Mouse (Mus musculus) embryonic fibroblast, embryonic 13.5 days (primary cell): Measurements from ENCODE around the gene Gzmd. TPM values are rescaled to one million over a fixed set of nuclear protein-coding genes. Genes with fewer than 3 reads are reported as not detected.
"Not testable (repeated sequence)": the region's sequence is repeated elsewhere in the genome, so short reads cannot be mapped to it uniquely, and the experiment has no call there.

Source experiments
- H3K27ac ChIP-seq: 2 replicates; pipeline ENCODE4 v1.5.1; 2012; ENCODE audit warnings: low read length, control low read depth, inconsistent platforms; ENCODE audit not compliant: insufficient read depth
- H3K4me1 ChIP-seq: 2 replicates; pipeline ENCODE4 v1.6.1; 2011; ENCODE audit warnings: low read length; ENCODE audit not compliant: control insufficient read depth, insufficient read depth
- H3K4me3 ChIP-seq: 2 replicates; pipeline ENCODE4 v1.5.1; 2011; ENCODE audit warnings: mild to moderate bottlenecking, control low read depth, low read length; ENCODE audit not compliant: insufficient read depth
- CTCF ChIP-seq: IDR thresholded peaks from 2 replicates; pipeline ENCODE4 v1.5.1; 2011; ENCODE audit warnings: mild to moderate bottlenecking, control low read depth, low read length, moderate library complexity, borderline replicate concordance; ENCODE audit not compliant: insufficient read depth
- POLR2A ChIP-seq: IDR thresholded peaks from 2 replicates; pipeline ENCODE4 v1.6.1; 2011; ENCODE audit warnings: low read depth, mild to moderate bottlenecking, control low read depth, low read length, moderate library complexity
- polyA plus RNA-seq: library from polyadenylated mRNA; stranded (reverse); fragments of >200 nt; gene quantifications from 2 replicates; pipeline ENCODE4 v1.2.4, GENCODE M21; 2011; ENCODE audit warnings: low read depth; ENCODE audit not compliant: missing spikeins, insufficient read length

The Gzmd gene
- polyA plus RNA-seq: 1.6 TPM in 1 of 2 replicates, not detected in the other

DNA sequence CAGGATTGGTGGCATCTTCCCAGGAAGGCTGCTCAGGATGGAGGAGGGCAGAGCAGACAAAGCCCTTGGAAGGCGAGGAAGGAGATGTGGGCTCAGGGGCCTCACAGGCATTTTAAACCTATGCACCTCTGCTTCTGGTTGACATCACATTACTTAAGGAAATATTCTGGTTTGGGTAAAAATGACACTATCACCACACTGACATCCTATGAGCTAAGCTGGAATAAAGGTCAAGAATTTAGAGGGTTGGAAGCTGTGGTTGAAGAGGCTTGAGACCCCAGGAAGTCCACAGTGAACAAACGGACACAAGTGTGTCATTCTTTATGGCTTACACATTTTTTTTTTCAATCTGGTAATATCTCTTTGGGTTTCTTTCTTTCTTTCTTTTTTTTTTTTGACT lies at the start of gene Gzmd:
Gzmd (minus strand) TSS at position 101 of the 400 bp plus-strand sequence.
- not testable (repeated sequence) for H3K4me1 ChIP-seq, H3K27ac ChIP-seq, H3K4me3 ChIP-seq

DNA sequence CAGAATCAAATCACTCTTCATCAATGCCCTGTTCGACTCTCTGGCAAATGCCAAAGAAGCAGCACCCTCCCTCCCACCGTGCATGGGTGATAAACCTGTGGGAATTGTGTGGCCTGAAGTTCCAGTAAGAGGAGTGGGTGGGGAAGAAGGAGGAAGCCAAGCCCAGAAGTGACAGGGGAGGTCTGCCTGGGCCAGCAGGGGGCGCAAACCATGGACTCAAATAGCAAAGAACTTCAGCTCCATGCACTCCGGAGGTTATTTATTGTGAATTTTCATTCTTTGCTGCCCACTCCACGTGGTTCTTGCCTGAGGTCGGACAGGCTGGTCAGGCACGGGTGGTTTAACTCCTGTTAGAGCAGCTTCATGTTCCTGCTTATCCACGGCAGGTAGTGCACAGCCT lies 45.2 kb upstream of the Gzmd start:
- H3K4me1 ChIP-seq, H3K4me3 ChIP-seq, H3K27ac ChIP-seq: not testable (repeated sequence)
- peak; percentile 36; the same call in 1 of the 2 replicates for TF ChIP-seq CTCF

DNA sequence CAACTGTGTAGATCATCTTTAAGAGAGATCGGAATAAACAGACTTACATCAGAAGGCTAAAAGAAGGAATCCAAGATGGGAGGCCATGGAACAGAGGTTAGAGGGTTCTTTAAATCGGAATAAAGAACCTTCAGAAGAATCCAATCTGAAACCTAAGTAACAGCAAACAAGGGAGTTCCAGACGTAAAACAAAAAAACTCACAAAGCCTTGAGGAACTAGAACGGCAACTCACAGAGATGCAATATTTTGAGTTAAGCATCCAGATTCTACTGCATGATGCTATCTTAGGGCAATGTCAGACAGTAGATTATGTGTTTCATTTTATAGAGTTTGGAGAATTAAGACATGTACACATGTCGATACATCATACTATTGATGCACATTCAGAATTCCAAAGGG lies 42.1 kb upstream of the Gzmd start, which contains the start of gene Gzmn:
Gzmn (minus strand) TSS at position 101 of the 400 bp plus-strand sequence.
- TF ChIP-seq POLR2A (no peak), CTCF (no peak)
- Histone ChIP-seq H3K4me3 (no peak within 1 kb of the TSS), H3K4me1 (no peaks in the 10 kb centered on the region), H3K27ac (no peak within 1 kb of the TSS)

DNA sequence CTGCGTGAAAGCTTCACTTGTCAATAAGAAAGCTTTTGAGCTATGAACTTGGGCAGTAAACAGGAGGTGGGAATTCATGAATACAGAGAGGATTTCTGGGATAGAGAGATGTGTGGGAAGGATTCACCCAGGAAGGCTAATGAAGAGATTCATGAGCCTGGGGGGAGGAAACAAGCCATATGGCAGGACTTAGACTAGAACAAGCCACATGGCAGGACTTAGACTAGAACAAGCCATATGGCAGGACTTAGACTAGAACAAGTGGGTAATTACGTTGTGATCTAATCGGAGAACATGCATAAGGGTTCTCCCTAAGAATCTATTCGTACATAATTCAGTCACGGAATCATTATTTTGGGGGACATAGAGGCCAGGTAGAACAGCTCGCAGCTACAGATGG lies 41.0 kb upstream of the Gzmd start:
- no peak overlapping the region for H3K27ac ChIP-seq
- H3K4me1 ChIP-seq: no peaks in the 10 kb centered on the region
- no peak for TF ChIP-seq CTCF
- TF ChIP-seq POLR2A: no peak

DNA sequence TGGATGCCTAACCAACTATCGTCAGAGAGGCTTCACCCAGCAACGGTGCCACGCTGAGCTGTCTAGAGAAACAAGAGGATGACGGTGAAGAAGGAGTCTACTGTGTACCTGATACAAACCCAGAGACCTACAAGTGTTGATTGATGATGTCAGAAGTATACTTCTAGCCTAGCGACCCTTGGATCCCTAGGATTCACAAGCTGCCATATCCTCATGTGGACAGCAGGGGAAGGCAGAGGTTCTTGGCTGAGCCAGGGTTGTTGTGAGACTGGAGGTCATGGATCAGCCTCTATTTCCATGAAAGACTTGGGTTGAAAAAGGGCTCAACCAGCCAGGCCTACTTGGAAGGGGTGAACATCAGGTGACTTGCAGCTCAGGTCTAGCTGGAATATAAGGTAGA lies 40.3 kb upstream of the Gzmd start:
- TF ChIP-seq POLR2A: no peak
- no peak for TF ChIP-seq CTCF
- Histone ChIP-seq H3K27ac (no peak overlapping the region), H3K4me1 (no peaks in the 10 kb centered on the region), H3K4me3 (no peak overlapping the region)

More for the DNA sequence above, 41.0 kb upstream of the Gzmd start:
- no peak overlapping the region for H3K4me3 ChIP-seq

DNA sequence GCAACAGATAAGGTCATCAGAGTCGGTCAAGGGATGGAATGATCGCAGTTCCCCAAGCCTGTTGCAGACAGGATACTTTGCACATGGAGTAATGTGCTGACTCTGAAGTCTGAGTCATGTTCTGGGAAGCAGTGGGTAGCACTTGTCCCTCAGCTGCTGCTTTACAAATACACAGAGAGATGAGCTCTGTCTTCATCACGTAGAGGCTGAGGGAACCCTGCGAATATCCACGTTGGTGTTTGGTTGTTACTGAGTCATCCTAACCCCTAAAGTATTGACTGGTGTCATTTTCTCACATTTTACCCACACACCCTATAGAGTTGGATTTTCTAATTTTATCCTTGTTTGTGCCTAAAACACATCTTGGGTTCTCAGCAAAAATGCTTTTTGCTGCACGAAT lies 35.6 kb upstream of the Gzmd start:
- Histone ChIP-seq H3K4me3 (no peak overlapping the region), H3K4me1 (no peaks in the 10 kb centered on the region), H3K27ac (no peak overlapping the region)
- TF ChIP-seq CTCF (no peak), POLR2A (no peak)

DNA sequence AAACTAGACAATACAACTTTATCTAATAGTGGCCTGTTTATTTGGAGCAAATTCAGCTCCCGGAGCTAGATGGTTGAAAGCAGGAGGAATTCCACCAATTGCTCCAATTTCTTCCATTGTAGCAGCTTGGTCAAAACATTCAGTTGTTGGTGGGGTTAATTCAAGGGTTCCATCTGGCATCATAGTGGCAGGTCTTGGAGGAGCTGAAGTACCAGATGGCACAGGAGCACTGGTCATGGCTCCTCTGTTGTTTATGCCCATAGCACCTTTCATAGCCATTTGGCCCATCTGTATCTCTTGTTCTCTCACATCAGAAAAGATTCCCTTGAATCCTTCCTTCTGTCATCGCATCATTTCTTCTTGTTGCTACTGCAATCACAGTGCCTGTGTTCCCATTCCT lies 29.7 kb upstream of the Gzmd start:
- Histone ChIP-seq H3K4me1 (no peaks in the 10 kb centered on the region), H3K4me3 (no peak overlapping the region), H3K27ac (no peak overlapping the region)
- no peak for TF ChIP-seq POLR2A
- TF ChIP-seq CTCF: no peak

DNA sequence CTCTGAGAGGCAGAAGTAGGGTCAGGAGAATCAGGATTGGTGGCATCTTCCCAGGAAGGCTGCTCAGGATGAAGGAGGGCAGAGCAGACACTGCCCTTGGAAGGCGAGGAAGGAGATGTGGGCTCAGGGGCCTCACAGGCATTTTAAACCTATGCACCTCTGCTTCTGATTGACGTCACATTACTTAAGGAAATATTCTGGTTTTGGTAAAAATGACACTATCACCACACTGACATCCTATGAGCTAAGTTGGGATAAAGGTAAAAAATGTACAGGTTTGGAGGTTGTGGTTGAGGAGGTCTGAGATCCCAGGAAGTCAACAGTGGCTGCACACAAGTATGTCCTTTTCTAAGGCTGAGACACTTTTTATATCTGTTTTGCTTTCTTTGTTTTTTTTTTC lies 27.1 kb upstream of the Gzmd start, which contains the start of gene Gzmg:
Gzmg (minus strand) TSS at position 101 of the 400 bp plus-strand sequence.
- H3K27ac ChIP-seq, H3K4me3 ChIP-seq, H3K4me1 ChIP-seq: not testable (repeated sequence)

DNA sequence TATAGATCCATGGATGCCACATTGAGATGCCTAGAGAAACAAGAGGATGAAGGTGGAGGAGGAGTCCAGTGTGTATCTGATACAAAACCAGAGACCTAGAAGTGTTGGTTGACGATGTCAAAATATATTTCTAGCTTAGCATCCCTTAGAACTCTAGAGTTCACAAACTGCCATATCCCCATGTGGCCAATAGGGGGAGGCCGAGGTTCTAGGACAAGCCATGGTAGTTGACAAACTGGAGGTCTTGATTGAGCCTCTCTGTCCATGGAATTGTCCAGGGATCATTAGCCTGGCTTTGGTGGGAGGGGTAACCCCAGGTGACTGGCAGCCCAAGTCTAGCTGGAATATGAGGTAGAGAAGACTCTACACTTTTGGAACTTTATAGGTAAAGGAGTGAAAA lies 22.9 kb upstream of the Gzmd start:
- Histone ChIP-seq H3K4me3 (no peak overlapping the region), H3K4me1 (no peaks in the 10 kb centered on the region), H3K27ac (no peak overlapping the region)
- TF ChIP-seq CTCF (no peak), POLR2A (no peak)

DNA sequence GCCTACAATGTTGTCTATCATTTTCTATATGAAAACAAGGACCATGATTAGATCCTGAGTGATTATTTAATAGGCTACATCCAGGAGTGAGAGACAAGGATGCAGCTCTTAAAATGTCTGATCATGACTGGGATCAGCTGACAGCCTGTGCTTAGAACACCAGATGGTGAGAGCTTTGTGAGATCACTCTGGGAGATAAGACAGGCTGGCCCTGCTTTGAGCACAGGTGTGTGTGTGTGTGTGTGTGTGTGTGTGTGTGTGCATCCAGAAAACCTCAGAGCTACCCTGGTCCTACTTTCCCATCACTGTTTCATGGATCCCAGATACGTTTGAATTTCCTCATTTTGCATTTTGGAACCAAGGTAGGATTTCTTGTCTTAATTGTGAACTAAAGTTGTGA lies 1.3 kb upstream of the Gzmd start:
- not testable (repeated sequence) for H3K4me1 ChIP-seq, H3K4me3 ChIP-seq, H3K27ac ChIP-seq

DNA sequence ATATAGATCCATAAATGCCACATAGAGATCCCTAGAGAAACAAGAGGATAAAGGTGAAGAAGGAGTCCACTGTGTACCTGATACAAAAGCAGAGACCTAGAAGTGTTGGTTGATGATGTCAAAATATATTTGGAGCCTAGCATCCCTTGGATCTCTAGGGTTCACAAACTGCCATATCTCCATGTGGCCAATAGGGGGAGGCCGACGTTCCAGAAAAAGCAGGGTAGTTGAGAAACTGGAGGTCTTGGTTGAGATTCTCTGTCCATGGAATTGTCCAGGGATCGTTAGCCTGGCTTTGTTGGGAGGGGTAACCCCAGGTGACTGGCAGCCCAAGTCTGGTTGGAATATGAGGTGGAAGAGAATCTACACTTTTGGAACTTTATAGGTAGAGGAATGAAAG lies 4.1 kb downstream of the Gzmd start:
- Histone ChIP-seq H3K4me3 (no peak overlapping the region), H3K4me1 (no peaks in the 10 kb centered on the region), H3K27ac (no peak overlapping the region)
- TF ChIP-seq CTCF (no peak), POLR2A (no peak)
